Mouse (Mus musculus) small intestine, adult 10 weeks (tissue): ENCODE data around the gene Glrp1. TPM values are rescaled to one million over a fixed set of nuclear protein-coding genes. Genes with fewer than 3 reads are reported as not detected.

Source experiments
- polyA plus RNA-seq: library from polyadenylated mRNA; stranded (reverse); fragments of 350-450 nt; fragmentation: Illumina TruSeq; extraction: RNeasy Lipid Tissue Mini Kit (QIAGEN cat#74804); gene quantifications from one replicate; pipeline ENCODE4 v1.2.3, GENCODE M21; 2014; ENCODE audit warnings: low replicate concordance

Glrp1 gene
- not detected for polyA plus RNA-seq

GRCm38 (mm10) chr1:88509789-88510188 is at the start of gene Glrp1:
Gene Glrp1, minus strand, starts transcription at chr1:88510066.

Other genes starting within 250 kb of the Glrp1 start
- 67.5 TPM for gene Hjurp, start 232.4 kb downstream of the Glrp1 start, polyA plus RNA-seq
- gene Trpm8, start 232.4 kb downstream of the Glrp1 start, polyA plus RNA-seq, result not detected
- not detected for gene Spp2, start 103.1 kb downstream of the Glrp1 start, polyA plus RNA-seq
- 5.7 TPM for gene Arl4c, start 192.2 kb upstream of the Glrp1 start, polyA plus RNA-seq